Mouse (Mus musculus) liver, adult 10 weeks (tissue): Measurements from ENCODE around the gene Ccdc141. TPM values are rescaled to one million over a fixed set of nuclear protein-coding genes. Genes with fewer than 3 reads are reported as not detected.

Source experiments
- polyA plus RNA-seq: library from polyadenylated mRNA; stranded (reverse); fragments of 350-450 nt; fragmentation: Illumina TruSeq; extraction: RNeasy Lipid Tissue Mini Kit (QIAGEN cat#74804); gene quantifications from one replicate; pipeline ENCODE4 v1.2.3, GENCODE M21; 2014; ENCODE audit warnings: low read depth, low replicate concordance

The Ccdc141 gene
- polyA plus RNA-seq = 16.9 TPM

GRCm38 (mm10) chr2:77170633-77171105 is at the start of gene Ccdc141:
Gene Ccdc141 (minus strand): TSS chr2:77170636.

GRCm38 (mm10) chr2:76982391-76983145 is 187.9 kb downstream of the Ccdc141 start, which contains the start of gene Ttn:
Gene Ttn (minus strand): TSS chr2:76982547.

Other genes with a start within 250 kb of the Ccdc141 start
- under 0.01 TPM for gene Ttn, start 188.1 kb downstream of the Ccdc141 start, polyA plus RNA-seq
- gene Sestd1, start 110.0 kb upstream of the Ccdc141 start, polyA plus RNA-seq = 1.9 TPM